Mouse (Mus musculus) heart, embryonic 12.5 days (tissue): Measurements from ENCODE around the gene Gm10974. TPM values are rescaled to one million over a fixed set of nuclear protein-coding genes. Genes with fewer than 3 reads are reported as not detected.

Experiments
- ATAC-seq: fragments of 200-750 bp; cut with Nextera tagmentation; 2 replicates; pipeline ENCODE4 v1.8.0; 2017; ENCODE audit warnings: moderate TSS enrichment, moderate library complexity; ENCODE audit not compliant: insufficient number of reproducible peaks, low FRiP score
- H3K27ac ChIP-seq: fragments of 300-500 bp; sonication (generic); 2 replicates; pipeline ENCODE4 v1.5.1; 2016; ENCODE audit warnings: mild to moderate bottlenecking, moderate library complexity; ENCODE audit not compliant: poor library complexity, severe bottlenecking
- H3K27me3 ChIP-seq: fragments of 300-500 bp; sonication (generic); replicated peaks from 2 replicates; pipeline ENCODE4 v1.6.1; 2016; ENCODE audit warnings: mild to moderate bottlenecking, moderate library complexity
- H3K36me3 ChIP-seq: fragments of 300-500 bp; sonication (generic); 2 replicates; pipeline ENCODE4 v1.6.1; 2016; ENCODE audit warnings: mild to moderate bottlenecking, moderate library complexity
- H3K4me1 ChIP-seq: fragments of 300-500 bp; sonication (generic); replicated peaks from 2 replicates; pipeline ENCODE4 v1.6.1; 2016; ENCODE audit warnings: mild to moderate bottlenecking
- H3K4me2 ChIP-seq: fragments of 300-500 bp; sonication (generic); 2 replicates; pipeline ENCODE4 v1.6.1; 2016; ENCODE audit warnings: mild to moderate bottlenecking, moderate library complexity
- H3K4me3 ChIP-seq: fragments of 300-500 bp; sonication (generic); 2 replicates; pipeline ENCODE4 v1.5.1; 2016; ENCODE audit warnings: mild to moderate bottlenecking
- H3K9ac ChIP-seq: fragments of 300-500 bp; sonication (generic); 2 replicates; pipeline ENCODE4 v1.6.1; 2016; ENCODE audit warnings: mild to moderate bottlenecking, moderate library complexity
- H3K9me3 ChIP-seq: fragments of 300-500 bp; sonication (generic); replicated peaks from 2 replicates; pipeline ENCODE4 v1.6.1; 2016; ENCODE audit warnings: mild to moderate bottlenecking, moderate library complexity
- WGBS: fragments of 180-500 bp; shearing (Covaris S2); methylation state at CpG from one replicate; pipeline ENCODE4 v1.1.7; 2016; 5-methylcytosine and 5-hydroxymethylcytosine counted together
- polyA plus RNA-seq: library from polyadenylated mRNA; unstranded; fragments of >200 nt; fragmentation: Nextera tagmentation; extraction: Ambion mirVana; gene quantifications from 2 replicates; pipeline ENCODE4 v1.2.1, GENCODE M21; 2016

Gm10974 gene
- polyA plus RNA-seq, 1 experiment from 2014 or later: not detected

- WGBS: 80% methylated on average over 4 of the region's 4 CpGs
- Histone ChIP-seq H3K4me1 (no peaks in the 10 kb centered on the region), H3K9ac (no peak overlapping the region), H3K27me3 (no peaks in the 10 kb centered on the region), H3K4me3 (no peak overlapping the region), H3K27ac (no peak overlapping the region), H3K9me3 (peaks cover 15% of the 10 kb centered on the region), H3K36me3 (peaks cover 9% of the 10 kb centered on the region), H3K4me2 (no peak overlapping the region)
- no peak for ATAC-seq
Measured at GRCm38 (mm10) chr7:66359044-66359443, 6.7 kb upstream of the Gm10974 start.

DNA sequence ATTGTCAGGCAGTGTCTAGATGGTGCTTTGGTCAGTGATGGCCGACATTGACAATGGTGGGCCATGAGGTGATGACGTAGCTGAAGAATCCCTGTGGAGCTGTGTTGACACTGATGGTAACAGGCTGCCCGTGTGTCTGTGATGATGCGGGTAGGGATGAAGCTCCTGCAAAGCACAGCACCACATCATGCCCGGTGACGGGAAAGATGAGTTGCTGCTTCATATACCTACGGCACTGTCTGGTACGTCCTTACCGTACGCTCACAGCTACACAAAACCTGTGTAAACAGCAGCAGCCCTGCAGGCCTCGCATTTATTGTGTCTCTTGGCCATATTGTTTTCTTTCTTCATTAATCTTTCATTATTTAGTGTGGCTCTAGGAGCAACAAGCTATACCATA, 1.2 kb upstream of the Gm10974 start:
- WGBS: 91% methylated on average over 11 of the region's 11 CpGs
- Histone ChIP-seq H3K4me1 (peaks cover 8% of the 10 kb centered on the region), H3K36me3 (peaks cover 12% of the 10 kb centered on the region), H3K4me2 (no peak overlapping the region), H3K9me3 (peaks cover 15% of the 10 kb centered on the region), H3K4me3 (no peak overlapping the region), H3K9ac (no peak overlapping the region), H3K27me3 (no peaks in the 10 kb centered on the region), H3K27ac (no peak overlapping the region)
- no peak for ATAC-seq

DNA sequence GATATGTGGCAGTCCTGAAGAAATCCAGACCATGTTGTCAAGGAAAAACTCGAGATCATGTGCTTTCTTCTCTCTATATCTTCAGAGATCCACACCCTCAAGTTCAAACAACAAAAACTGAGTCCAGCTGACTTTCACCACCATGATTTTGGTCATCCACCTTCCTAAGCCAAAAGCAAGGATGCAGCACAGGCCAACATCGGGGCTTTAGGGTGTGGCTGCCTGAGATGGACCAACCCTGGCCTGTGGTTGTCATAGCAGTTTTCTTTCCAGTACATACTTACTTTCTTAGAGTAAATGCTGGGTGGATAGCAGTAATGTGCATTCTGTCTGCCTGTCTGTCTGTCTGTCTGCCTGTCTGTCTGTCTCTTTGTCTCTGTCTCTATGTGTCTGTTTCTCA, 294 bp upstream of the Gm10974 start:
- H3K9me3 ChIP-seq: peaks cover 14% of the 10 kb centered on the region
- H3K27me3 ChIP-seq: no peaks in the 10 kb centered on the region
- 66% methylated on average over 2 of the region's 2 CpGs for WGBS
- H3K36me3 ChIP-seq: peaks cover 9% of the 10 kb centered on the region
- H3K4me2 ChIP-seq: no peak overlapping the region
- peaks cover 10% of the 10 kb centered on the region for H3K4me1 ChIP-seq
- no peak overlapping the region for H3K9ac ChIP-seq
- H3K4me3 ChIP-seq: no peak overlapping the region
- no peak overlapping the region for H3K27ac ChIP-seq
- no peak for ATAC-seq

DNA sequence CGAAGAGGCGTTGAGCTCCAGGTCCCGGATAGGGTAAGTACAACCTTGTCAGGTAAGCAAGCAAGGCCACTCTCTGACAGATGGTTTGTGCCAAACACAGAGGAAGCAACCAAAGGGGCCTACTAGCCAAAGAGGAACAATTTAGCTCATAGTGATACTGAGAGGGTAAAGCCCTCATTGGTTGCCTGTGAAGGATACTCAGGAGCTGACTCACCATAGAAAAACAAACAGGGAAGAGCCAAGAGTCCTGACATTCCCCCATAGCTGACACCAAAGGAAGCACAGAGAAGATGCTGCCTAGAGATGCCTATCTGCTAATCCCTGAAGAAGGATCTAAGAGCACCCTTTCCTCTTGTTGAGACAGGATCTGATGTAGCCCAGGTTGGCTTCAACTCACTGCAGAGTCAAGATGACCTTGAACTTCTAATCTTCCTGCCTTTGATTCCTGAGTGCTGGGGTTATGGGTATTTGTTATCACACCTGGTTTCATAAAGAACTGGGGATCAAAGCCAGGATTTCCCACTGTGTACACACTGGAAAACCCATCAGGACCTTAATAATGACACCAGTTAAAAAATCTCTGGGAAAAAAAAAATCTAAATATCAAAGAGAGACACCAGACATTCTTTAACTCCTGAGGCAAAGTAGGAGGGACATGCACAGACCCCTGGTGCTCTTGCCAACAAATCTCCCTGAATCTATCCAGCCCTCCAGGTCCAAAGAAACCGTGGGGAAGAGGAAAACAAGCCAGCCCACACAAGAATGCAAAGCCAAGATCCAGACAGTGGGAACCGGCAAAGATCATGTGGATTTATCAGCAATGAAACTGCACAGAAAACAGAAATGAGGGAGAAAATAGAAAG, 3.6 kb downstream of the Gm10974 start:
- 57% methylated on average over 5 of the region's 5 CpGs for WGBS
- Histone ChIP-seq H3K4me3 (no peak overlapping the region), H3K27ac (peak overlapping the region; percentile 12; the same call in 1 of the 2 replicates), H3K4me2 (no peak overlapping the region), H3K27me3 (no peaks in the 10 kb centered on the region), H3K4me1 (peaks cover 10% of the 10 kb centered on the region), H3K9me3 (no peaks in the 10 kb centered on the region), H3K36me3 (peaks cover 3% of the 10 kb centered on the region; the same call in 1 of the 2 replicates), H3K9ac (no peak overlapping the region)
- no peak for ATAC-seq

- ATAC-seq: no peak
- Histone ChIP-seq H3K4me1 (peaks cover 10% of the 10 kb centered on the region), H3K9me3 (no peaks in the 10 kb centered on the region), H3K4me3 (no peak overlapping the region), H3K36me3 (no peaks in the 10 kb centered on the region), H3K27me3 (no peaks in the 10 kb centered on the region), H3K27ac (0 out of 2 replicates have a peak overlapping the region, but pooled peaks have one; percentile 1), H3K9ac (no peak overlapping the region), H3K4me2 (no peak overlapping the region)
- 54% methylated on average over 5 of the region's 5 CpGs for WGBS
Measured at GRCm38 (mm10) chr7:66369934-66370445, 4.3 kb downstream of the Gm10974 start.

DNA sequence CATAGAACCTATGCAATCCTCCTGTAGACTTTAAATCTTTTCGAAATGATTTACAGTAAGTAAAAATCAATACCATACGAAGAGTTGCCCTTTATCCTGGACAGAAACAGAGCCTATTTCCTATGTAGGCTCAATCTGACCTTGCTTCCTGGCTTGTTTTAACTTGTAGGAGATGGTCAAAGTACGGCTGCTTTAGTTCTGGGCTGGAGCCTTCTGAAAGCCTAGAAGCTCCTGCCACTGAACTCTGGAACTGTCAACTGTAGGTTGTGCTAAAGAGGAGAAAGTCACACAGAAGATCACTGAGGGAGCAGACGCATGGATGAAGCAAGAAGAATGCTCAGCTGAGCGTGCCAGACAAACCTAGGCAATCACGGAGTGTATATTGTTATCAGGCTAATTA, 5.3 kb downstream of the Gm10974 start:
- H3K9ac ChIP-seq: no peak overlapping the region
- H3K4me3 ChIP-seq: no peak overlapping the region
- H3K4me2 ChIP-seq: no peak overlapping the region
- H3K27ac ChIP-seq: no peak overlapping the region
- H3K27me3 ChIP-seq: no peaks in the 10 kb centered on the region
- H3K4me1 ChIP-seq: peaks cover 12% of the 10 kb centered on the region
- no peak for ATAC-seq
- no peaks in the 10 kb centered on the region for H3K9me3 ChIP-seq
- WGBS: 82% methylated on average over 6 of the region's 6 CpGs
- no peaks in the 10 kb centered on the region for H3K36me3 ChIP-seq

DNA sequence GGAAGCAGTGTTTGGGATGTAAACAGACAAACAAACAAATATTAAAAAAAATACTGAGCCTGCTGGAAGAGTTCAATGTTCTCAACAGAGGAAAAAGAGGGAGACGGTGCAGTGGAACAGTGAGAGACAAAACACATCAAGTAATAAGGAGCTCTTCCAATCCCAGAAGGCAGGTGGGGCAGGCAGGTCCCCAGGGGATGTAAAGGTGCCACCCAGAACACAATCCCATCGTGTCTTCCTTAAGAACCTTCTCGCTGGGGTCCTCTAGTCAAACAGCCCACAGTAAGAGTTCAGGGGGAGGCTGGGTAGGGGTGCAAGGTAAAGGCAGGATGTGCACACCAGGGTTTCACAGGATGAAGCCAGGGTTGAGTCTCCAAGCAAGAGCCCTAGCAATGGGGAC, 7.7 kb downstream of the Gm10974 start:
- WGBS: 73% methylated on average over 3 of the region's 3 CpGs
- Histone ChIP-seq H3K4me2 (no peak overlapping the region), H3K9ac (no peak overlapping the region), H3K4me3 (no peak overlapping the region), H3K27me3 (no peaks in the 10 kb centered on the region), H3K9me3 (no peaks in the 10 kb centered on the region), H3K36me3 (no peaks in the 10 kb centered on the region), H3K27ac (no peak overlapping the region), H3K4me1 (peaks cover 27% of the 10 kb centered on the region)
- no peak for ATAC-seq

DNA sequence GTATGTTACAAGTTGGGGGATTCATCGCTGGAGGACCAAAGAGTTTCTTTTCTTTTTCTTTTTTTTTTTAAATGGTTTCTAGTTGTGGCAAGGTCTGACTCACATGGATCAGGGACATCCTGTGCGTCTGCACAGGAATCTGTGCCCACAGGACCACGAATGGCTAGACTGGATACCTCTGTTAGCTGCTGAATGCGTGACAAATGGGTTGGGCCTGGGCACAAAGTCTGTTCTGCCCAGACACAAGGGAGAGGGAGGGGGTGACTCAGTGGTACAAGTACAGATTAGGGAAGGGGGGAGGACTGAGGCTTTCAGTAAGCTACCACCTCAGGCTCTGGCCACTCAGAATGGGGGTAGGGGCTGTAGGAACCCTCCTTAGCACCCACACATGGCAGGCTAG, 10.0 kb downstream of the Gm10974 start:
- Histone ChIP-seq H3K27me3 (no peaks in the 10 kb centered on the region), H3K9me3 (no peaks in the 10 kb centered on the region), H3K36me3 (peaks cover 8% of the 10 kb centered on the region), H3K9ac (no peak overlapping the region), H3K4me2 (no peak overlapping the region), H3K27ac (no peak overlapping the region), H3K4me3 (no peak overlapping the region), H3K4me1 (peaks cover 17% of the 10 kb centered on the region)
- no peak for ATAC-seq
- WGBS: 76% methylated on average over 4 of the region's 4 CpGs

DNA sequence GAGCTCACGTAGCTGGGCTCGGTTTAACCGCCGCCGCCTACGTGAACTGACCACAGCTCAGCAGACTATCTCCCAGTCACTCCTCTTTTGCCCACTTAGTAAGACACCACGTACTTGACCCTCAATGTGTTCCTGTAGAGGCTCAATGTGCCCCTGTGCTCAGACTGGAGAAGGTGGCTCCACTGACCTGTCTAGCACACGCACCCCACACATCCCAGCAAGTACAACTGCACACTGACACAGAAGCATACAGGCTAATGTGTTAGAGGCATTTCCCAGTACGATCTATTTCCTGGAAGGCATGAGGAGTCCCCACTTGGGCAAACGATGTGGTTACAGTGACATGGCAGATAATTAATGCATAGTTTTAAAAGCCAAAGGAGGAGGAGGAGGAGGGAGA, 10.9 kb downstream of the Gm10974 start:
- ATAC-seq: no peak
- H3K27ac ChIP-seq: no peak overlapping the region
- H3K27me3 ChIP-seq: no peaks in the 10 kb centered on the region
- peaks cover 10% of the 10 kb centered on the region for H3K36me3 ChIP-seq
- WGBS: 64% methylated on average over 10 of the region's 10 CpGs
- H3K4me1 ChIP-seq: peaks cover 17% of the 10 kb centered on the region
- H3K9ac ChIP-seq: no peak overlapping the region
- H3K9me3 ChIP-seq: no peaks in the 10 kb centered on the region
- H3K4me2 ChIP-seq: no peak overlapping the region
- no peak overlapping the region for H3K4me3 ChIP-seq

DNA sequence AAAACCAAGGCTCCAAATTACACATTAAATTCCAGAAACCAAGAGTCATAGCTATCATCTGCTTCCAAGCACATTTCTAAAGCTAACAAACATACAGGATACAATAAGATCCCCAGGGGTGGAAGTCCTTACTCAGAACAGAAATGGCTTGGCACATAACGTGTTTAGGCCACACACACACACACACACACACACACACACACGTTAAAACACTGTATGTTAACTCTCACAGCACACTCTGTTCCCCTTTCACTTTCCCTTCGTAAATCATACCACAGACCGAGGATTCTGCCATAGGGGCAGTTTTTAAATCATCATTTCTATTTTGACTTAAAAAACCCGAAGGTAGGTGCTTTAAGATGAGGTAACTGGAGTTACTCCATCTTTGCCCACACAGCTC, 18.5 kb downstream of the Gm10974 start:
- Histone ChIP-seq H3K9me3 (no peaks in the 10 kb centered on the region), H3K9ac (no peak overlapping the region), H3K4me3 (no peak overlapping the region), H3K4me1 (0 out of 2 replicates have a peak, but pooled peaks cover 6% of the 10 kb centered on the region), H3K27me3 (no peaks in the 10 kb centered on the region), H3K27ac (no peak overlapping the region), H3K36me3 (peaks cover 10% of the 10 kb centered on the region), H3K4me2 (no peak overlapping the region)
- WGBS: 65% methylated on average over 5 of the region's 5 CpGs
- ATAC-seq: no peak

DNA sequence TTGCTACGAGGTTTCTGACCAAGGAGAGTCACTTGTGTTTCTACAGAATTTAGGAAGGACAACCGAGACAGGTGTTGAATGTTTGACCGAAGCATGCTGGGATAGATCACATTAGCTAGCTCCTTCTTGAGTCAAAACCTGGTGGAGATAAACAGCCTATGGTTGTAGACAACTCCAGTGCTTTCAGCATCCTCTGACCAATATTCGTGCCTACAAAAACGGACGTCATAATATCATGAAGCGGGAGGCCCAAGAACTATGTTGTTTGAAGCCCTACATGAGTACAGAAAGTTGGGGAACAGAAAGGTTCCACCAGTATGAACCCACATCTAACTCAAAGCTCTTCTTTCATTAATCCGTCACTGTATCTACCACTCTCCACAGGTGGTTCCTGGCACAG, 19.2 kb downstream of the Gm10974 start:
- ATAC-seq: no peak
- 89% methylated on average over 8 of the region's 8 CpGs for WGBS

More for the DNA sequence above, 19.2 kb downstream of the Gm10974 start:
- H3K4me2 ChIP-seq: no peak overlapping the region
- no peaks in the 10 kb centered on the region for H3K9me3 ChIP-seq
- no peak overlapping the region for H3K4me3 ChIP-seq
- H3K27me3 ChIP-seq: no peaks in the 10 kb centered on the region
- no peak overlapping the region for H3K9ac ChIP-seq
- H3K27ac ChIP-seq: no peak overlapping the region
- 0 out of 2 replicates have a peak, but pooled peaks cover 6% of the 10 kb centered on the region for H3K4me1 ChIP-seq
- peaks cover 10% of the 10 kb centered on the region for H3K36me3 ChIP-seq
